15 mouse cellular contexts compared by ENCODE assay signal in the genomic region with DNA sequence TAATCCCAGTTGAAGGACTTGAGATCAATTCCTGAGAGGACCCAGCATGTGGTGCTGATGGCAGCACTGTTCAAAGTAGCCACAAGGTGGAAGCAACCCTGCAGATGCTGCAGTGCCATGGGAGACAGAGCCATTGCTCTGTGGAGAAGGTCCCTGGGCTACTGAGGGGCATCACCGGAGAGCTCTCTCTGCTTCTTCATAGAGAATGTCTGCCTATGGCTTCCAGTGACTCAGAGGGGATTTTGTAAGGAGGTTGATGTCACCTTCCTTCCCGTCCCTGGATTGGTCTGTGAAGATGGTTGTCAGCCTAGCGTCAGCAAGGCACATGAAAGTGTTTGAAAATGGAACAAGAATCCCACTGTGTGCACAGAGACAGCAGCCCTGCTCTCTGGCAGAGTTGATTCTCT. TPM values are rescaled to one million over a fixed set of nuclear protein-coding genes. Genes with fewer than 3 reads are reported as not detected.
DNase-seq lines count a peak whose midpoint lies in the region; ATAC-seq and TF ChIP-seq lines count a peak whose summit lies in the region.
"Not testable (repeated sequence)": the region's sequence is repeated elsewhere in the genome, so short reads cannot be mapped to it uniquely, and the experiment has no call there.
"Had no signal": no experiment of that assay in that cellular context is flagged by ENCODE, and none has a peak within 500 bp of the region (broad histone marks: within the 10 kb centered on the region; RNA-seq: fewer than 3 reads in every experiment).

No protein-coding gene starts in this region.

- H3K27ac ChIP-seq in ES-Bruce4 (ENCODE audit: insufficient read depth, low read length); midbrain, postnatal 0 days (ENCODE audit: low read depth, low read length); testis, adult 2 months (ENCODE audit: control insufficient read depth, insufficient read depth, low read depth, low read length): not testable (repeated sequence)
- peak overlapping the region; percentile 16 for H3K27ac ChIP-seq in liver, embryonic 16.5 days (ENCODE audit: low read length)

- TF ChIP-seq POLR2A in ES-Bruce4 (IDR thresholded peaks at IDR 0.05; ENCODE audit: insufficient read depth, low read length); brain, embryonic 14.5 days (IDR thresholded peaks at IDR 0.05; ENCODE audit: borderline replicate concordance, extremely low read depth, insufficient read depth, insufficient read length, poor library complexity, severe bottlenecking); testis, adult 2 months (IDR thresholded peaks at IDR 0.05; ENCODE audit: control insufficient read depth, low read depth, low read length): not testable (repeated sequence)

- peak; percentile 2 for DNase-seq in brain, embryonic 14.5 days (ENCODE audit: low read depth)
- peak; percentile 89 for DNase-seq in heart, adult 11 months
- peak; percentile 45 for DNase-seq in kidney, adult 18-20 months
- peak; percentile 6 for DNase-seq in layer of hippocampus, adult 11-12 months (ENCODE audit: low spot score)
- DNase-seq in midbrain, postnatal 0 days (ENCODE audit: low spot score), result not testable (repeated sequence)

- 35% methylated on average over 3 of the region's 3 CpGs for WGBS in liver, embryonic 16.5 days (ENCODE audit: insufficient replicate concordance)
- 71% methylated on average over 3 of the region's 3 CpGs for WGBS in midbrain, postnatal 0 days

- H3K4me1 ChIP-seq in ES-Bruce4 (ENCODE audit: control insufficient read depth, insufficient read depth, low read length); liver, embryonic 16.5 days (ENCODE audit: control insufficient read depth, low read depth, low read length); midbrain, postnatal 0 days (ENCODE audit: insufficient read depth, low read length); testis, adult 2 months (ENCODE audit: control insufficient read depth, insufficient read depth, low read length): not testable (repeated sequence)

- H3K9me3 ChIP-seq in ES-Bruce4 (replicated peaks; ENCODE audit: control insufficient read depth, insufficient read depth, low read length, poor library complexity, severe bottlenecking); liver, embryonic 16.5 days (replicated peaks; ENCODE audit: control insufficient read depth, low read length); midbrain, postnatal 0 days (ENCODE audit: low read length): not testable (repeated sequence)

- H3K36me3 ChIP-seq in ES-Bruce4 (ENCODE audit: control insufficient read depth, insufficient read depth, low read length, poor library complexity, severe bottlenecking); liver, embryonic 16.5 days (ENCODE audit: control insufficient read depth, insufficient read depth); midbrain, postnatal 0 days (ENCODE audit: insufficient read depth, low read length); testis, adult 2 months (ENCODE audit: control insufficient read depth, insufficient read depth, low read length): not testable (repeated sequence)

- not testable (repeated sequence) for H3K4me3 ChIP-seq in ES-Bruce4 (ENCODE audit: low read depth, low read length); liver, embryonic 16.5 days (ENCODE audit: low read depth, low read length); midbrain, postnatal 0 days (ENCODE audit: low read depth, low read length); testis, adult 2 months (ENCODE audit: control insufficient read depth, low read depth, low read length)

- ATAC-seq in liver, embryonic 16.5 days (ENCODE audit: low read depth); midbrain, postnatal 0 days (ENCODE audit: low FRiP score): not testable (repeated sequence)

- peak; percentile 3 for TF ChIP-seq CTCF in ES-Bruce4 (IDR thresholded peaks at IDR 0.05; ENCODE audit: low read depth, low read length)
- TF ChIP-seq CTCF in brain, embryonic 14.5 days (IDR thresholded peaks at IDR 0.05; ENCODE audit: borderline replicate concordance, extremely low read depth, insufficient read depth, insufficient read length), result 0 out of 2 replicates have a peak, but pooled peaks have one; percentile 4
- peak; percentile 54 for TF ChIP-seq CTCF in midbrain, postnatal 0 days (IDR thresholded peaks at IDR 0.05)
- peak; percentile 32; the same call in 1 of the 2 replicates for TF ChIP-seq CTCF in testis, adult 2 months (IDR thresholded peaks at IDR 0.05; ENCODE audit: control insufficient read depth, insufficient read depth, insufficient replicate concordance, low read depth, low read length)

- H3K4me2 ChIP-seq in liver, embryonic 16.5 days (ENCODE audit: low read depth, low read length), result 0 out of 2 replicates have a peak overlapping the region, but pooled peaks have one; percentile 21
- not testable (repeated sequence) for H3K4me2 ChIP-seq in midbrain, postnatal 0 days (ENCODE audit: low read depth, low read length, poor library complexity, severe bottlenecking)

- not testable (repeated sequence) for H3K9ac ChIP-seq in ES-Bruce4 (ENCODE audit: low read depth, poor library complexity, severe bottlenecking); liver, embryonic 16.5 days (ENCODE audit: low read depth, low read length); midbrain, postnatal 0 days (replicated peaks; ENCODE audit: low read length, poor library complexity, severe bottlenecking)

- not testable (repeated sequence) for TF ChIP-seq EP300 in ES-Bruce4 (IDR thresholded peaks at IDR 0.05; ENCODE audit: insufficient read depth, low read depth, low read length)

- H3K27me3 ChIP-seq in ES-Bruce4 (ENCODE audit: control insufficient read depth, insufficient read depth, low read length, poor library complexity, severe bottlenecking); liver, embryonic 16.5 days (ENCODE audit: control insufficient read depth, insufficient read depth, low read depth, low read length); midbrain, postnatal 0 days (ENCODE audit: insufficient read depth, low read length); testis, adult 2 months (ENCODE audit: control insufficient read depth, insufficient read depth, low read length): not testable (repeated sequence)

RNA-seq across cellular contexts. Expression of a gene that starts 0.6 kb away (rescaled TPM):
- polyA plus RNA-seq in ES-Bruce4 (2011; ENCODE audit: insufficient read depth, insufficient read length, low read depth, missing spikeins), result 0.41 TPM in 1 of 2 replicates, not detected in the other
- polyA plus RNA-seq in brain, embryonic 14.5 days (2012; rRNA removed), result 0.72 and 0.81 TPM in 2 replicates
- 3.0 TPM in 2 replicates for polyA plus RNA-seq in liver, embryonic 16.5 days (2015; fragmentation: Nextera tagmentation; extraction: Ambion mirVana)
- total RNA-seq in midbrain, postnatal 0 days (2014; rRNA removed), result 1.0 and 1.5 TPM in 2 replicates
- polyA plus RNA-seq in midbrain, postnatal 0 days (2015; fragmentation: Nextera tagmentation; extraction: Ambion mirVana), result 1.6 and 2.7 TPM in 2 replicates
- polyA plus RNA-seq in testis, adult 2 months (2012; rRNA removed), result 4.3 and 6.5 TPM in 2 replicates

RNA-seq across cellular contexts. Expression of a gene that starts 6.7 kb away (rescaled TPM):
- not detected in 2 replicates for polyA plus RNA-seq in ES-Bruce4 (2011; ENCODE audit: insufficient read depth, insufficient read length, low read depth, missing spikeins)
- polyA plus RNA-seq in brain, embryonic 14.5 days (2012; rRNA removed), result not detected in 2 replicates
- polyA plus RNA-seq in liver, embryonic 16.5 days (2015; fragmentation: Nextera tagmentation; extraction: Ambion mirVana), result not detected in 2 replicates
- total RNA-seq in midbrain, postnatal 0 days (2014; rRNA removed), result not detected in 2 replicates
- polyA plus RNA-seq in midbrain, postnatal 0 days (2015; fragmentation: Nextera tagmentation; extraction: Ambion mirVana), result not detected in 2 replicates
- polyA plus RNA-seq in testis, adult 2 months (2012; rRNA removed), result not detected in 2 replicates
- total RNA-seq: adrenal gland, postnatal 25 days; gastrocnemius, postnatal 36 days; heart, postnatal 14 days; layer of hippocampus, adult 18-20 months; left cerebral cortex, postnatal 14 days had no signal
- polyA plus RNA-seq: embryonic facial prominence, embryonic 12.5 days; neural tube, embryonic 11.5 days had no signal

RNA-seq across cellular contexts. Expression of a gene that starts 8.8 kb away (rescaled TPM):
- polyA plus RNA-seq in ES-Bruce4 (2011; ENCODE audit: insufficient read depth, insufficient read length, low read depth, missing spikeins), result not detected in 2 replicates
- polyA plus RNA-seq in brain, embryonic 14.5 days (2012; rRNA removed), result 0.92 and 1.8 TPM in 2 replicates
- 18.7 and 20.1 TPM in 2 replicates for polyA plus RNA-seq in liver, embryonic 16.5 days (2015; fragmentation: Nextera tagmentation; extraction: Ambion mirVana)
- 0.94 and 1.9 TPM in 2 replicates for total RNA-seq in midbrain, postnatal 0 days (2014; rRNA removed)
- polyA plus RNA-seq in midbrain, postnatal 0 days (2015; fragmentation: Nextera tagmentation; extraction: Ambion mirVana), result not detected in 2 replicates
- 1.0 and 7.4 TPM in 2 replicates for polyA plus RNA-seq in testis, adult 2 months (2012; rRNA removed)
- total RNA-seq: layer of hippocampus, adult 18-20 months had no signal
- polyA plus RNA-seq: embryonic facial prominence, embryonic 12.5 days; neural tube, embryonic 11.5 days had no signal

RNA-seq across cellular contexts. Expression of a gene that starts 23.7 kb away (rescaled TPM):
- not detected in 2 replicates for polyA plus RNA-seq in ES-Bruce4 (2011; ENCODE audit: insufficient read depth, insufficient read length, low read depth, missing spikeins)
- polyA plus RNA-seq in brain, embryonic 14.5 days (2012; rRNA removed), result not detected in 2 replicates
- 0.11 and 0.44 TPM in 2 replicates for polyA plus RNA-seq in liver, embryonic 16.5 days (2015; fragmentation: Nextera tagmentation; extraction: Ambion mirVana)
- total RNA-seq in midbrain, postnatal 0 days (2014; rRNA removed), result not detected in 2 replicates
- polyA plus RNA-seq in midbrain, postnatal 0 days (2015; fragmentation: Nextera tagmentation; extraction: Ambion mirVana), result not detected in 2 replicates
- 0.06 TPM in 1 of 2 replicates, not detected in the other for polyA plus RNA-seq in testis, adult 2 months (2012; rRNA removed)
- total RNA-seq: adrenal gland, postnatal 25 days; gastrocnemius, postnatal 36 days; heart, postnatal 14 days; layer of hippocampus, adult 18-20 months; left cerebral cortex, postnatal 14 days had no signal
- polyA plus RNA-seq: embryonic facial prominence, embryonic 12.5 days; neural tube, embryonic 11.5 days had no signal

RNA-seq across cellular contexts. Expression of a gene that starts 39.1 kb away (rescaled TPM):
- not detected in 2 replicates for polyA plus RNA-seq in ES-Bruce4 (2011; ENCODE audit: insufficient read depth, insufficient read length, low read depth, missing spikeins)
- not detected in 2 replicates for polyA plus RNA-seq in brain, embryonic 14.5 days (2012; rRNA removed)
- polyA plus RNA-seq in liver, embryonic 16.5 days (2015; fragmentation: Nextera tagmentation; extraction: Ambion mirVana), result 0.14 and 0.20 TPM in 2 replicates
- total RNA-seq in midbrain, postnatal 0 days (2014; rRNA removed), result not detected in 2 replicates
- not detected in 2 replicates for polyA plus RNA-seq in midbrain, postnatal 0 days (2015; fragmentation: Nextera tagmentation; extraction: Ambion mirVana)
- polyA plus RNA-seq in testis, adult 2 months (2012; rRNA removed), result not detected in 2 replicates
- total RNA-seq: adrenal gland, postnatal 25 days; gastrocnemius, postnatal 36 days; heart, postnatal 14 days; layer of hippocampus, adult 18-20 months; left cerebral cortex, postnatal 14 days had no signal
- polyA plus RNA-seq: embryonic facial prominence, embryonic 12.5 days; neural tube, embryonic 11.5 days had no signal

Comparison
In these comparisons a context has a peak if more than half of its experiments do, and no peak if none do; other contexts are left out.
1. CTCF ChIP-seq: peak in every context shown above with its lines; median percentile 54 in midbrain, postnatal 0 days; 32 in testis, adult 2 months; 4 in brain, embryonic 14.5 days; 3 in ES-Bruce4.